Mouse (Mus musculus) C2C12 (cell line): Measurements from ENCODE around the gene Phospho1.

Experiments used
- CEBPB ChIP-seq: IDR thresholded peaks from one replicate; pipeline ENCODE4 v1.6.1; 2011; ENCODE audit warnings: low read depth, mild to moderate bottlenecking, control low read depth, moderate library complexity
- CTCF ChIP-seq: IDR thresholded peaks from one replicate; pipeline ENCODE4 v1.5.1; 2011; ENCODE audit not compliant: control insufficient read depth, insufficient read depth, insufficient read length
- FOSL1 ChIP-seq: IDR thresholded peaks from one replicate; pipeline ENCODE4 v1.8.0; 2011; ENCODE audit warnings: mild to moderate bottlenecking, low read length; ENCODE audit not compliant: poor library complexity, insufficient read depth, severe bottlenecking
- MAX ChIP-seq: IDR thresholded peaks from one replicate; pipeline ENCODE4 v1.6.1; 2011; ENCODE audit warnings: mild to moderate bottlenecking, control low read depth
- MYOD1 ChIP-seq: IDR thresholded peaks from one replicate; pipeline ENCODE4 v1.6.1; 2011; ENCODE audit warnings: low read depth; ENCODE audit not compliant: control insufficient read depth, insufficient read length
- USF1 ChIP-seq: IDR thresholded peaks from one replicate; pipeline ENCODE4 v1.6.1; 2011; ENCODE audit warnings: low read depth, mild to moderate bottlenecking, control low read depth, moderate library complexity

DNA sequence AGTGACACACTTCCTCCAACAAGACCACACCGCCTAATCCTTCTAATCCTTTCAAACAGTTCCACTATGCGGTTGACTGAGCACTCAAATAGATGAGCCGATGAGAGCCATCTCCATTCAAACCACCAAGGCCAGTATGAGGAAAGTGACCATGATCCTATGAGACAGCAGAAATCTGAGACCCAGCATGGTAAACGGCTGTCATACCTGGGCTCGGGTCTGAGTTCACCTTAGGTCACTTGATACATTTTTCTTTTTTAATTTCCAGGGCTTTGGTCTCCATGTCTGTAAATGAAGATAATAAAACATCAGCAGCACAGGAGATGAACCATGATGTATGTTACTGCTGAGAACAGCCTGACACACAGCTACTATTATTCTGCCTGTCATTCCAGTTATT lies 16.4 kb upstream of the Phospho1 start:
- TF ChIP-seq CTCF (no peak), MAX (no peak), USF1 (no peak), MYOD1 (no peak), CEBPB (no peak), FOSL1 (no peak)
